Mouse (Mus musculus) inflammation-experienced regulatory T-cells, adult 16 weeks (primary cell): ENCODE results near the gene Fra10ac1. TPM values are rescaled to one million over a fixed set of nuclear protein-coding genes. Genes with fewer than 3 reads are reported as not detected.

Experiments
- polyA plus RNA-seq: library from polyadenylated mRNA; unstranded; fragments of 100-300 nt; shearing (Covaris generic); gene quantifications from one replicate; pipeline ENCODE4 v1.2.1, GENCODE M21; 2017

Fra10ac1 gene
- 24.1 TPM for polyA plus RNA-seq

DNA sequence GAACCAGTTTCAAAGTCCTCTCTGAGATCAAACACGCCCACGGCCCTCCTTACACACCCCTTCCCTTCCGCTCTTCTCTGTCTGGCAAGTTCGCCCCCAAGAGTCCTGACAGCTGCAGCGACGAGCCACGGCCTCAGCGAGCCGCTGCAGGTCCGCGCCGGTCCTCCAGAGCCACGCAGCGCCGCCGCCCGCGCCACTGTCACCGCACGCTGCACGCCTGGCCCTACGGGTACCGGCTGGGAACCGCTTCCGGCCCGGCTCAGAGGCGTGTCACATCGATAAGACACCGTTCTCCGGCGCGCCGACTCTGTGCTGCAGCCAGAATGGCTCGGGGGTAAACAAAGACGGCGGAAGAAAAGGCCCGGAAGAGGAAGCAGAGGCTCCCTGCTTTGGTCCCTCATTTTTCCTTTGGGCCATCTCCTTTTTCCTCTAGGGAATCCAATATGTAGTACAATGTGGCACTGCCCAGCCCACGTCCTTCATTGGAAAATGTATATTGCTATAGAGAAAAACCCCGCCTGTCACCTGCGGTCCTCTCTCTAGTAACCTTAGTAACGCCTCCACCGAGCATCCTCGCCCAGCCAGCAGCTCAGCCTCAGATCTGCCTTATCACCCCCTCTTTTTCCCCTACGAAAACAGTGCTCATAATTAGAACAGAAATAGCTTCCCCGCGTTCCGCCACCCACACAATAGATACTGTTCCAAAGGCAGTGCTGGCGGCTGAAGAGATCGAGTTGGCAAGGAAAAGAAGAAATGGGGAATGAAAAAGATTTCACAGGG is at the start of gene Fra10ac1:
Fra10ac1 (minus strand) TSS at position 252 of the 780 bp plus-strand sequence.

DNA sequence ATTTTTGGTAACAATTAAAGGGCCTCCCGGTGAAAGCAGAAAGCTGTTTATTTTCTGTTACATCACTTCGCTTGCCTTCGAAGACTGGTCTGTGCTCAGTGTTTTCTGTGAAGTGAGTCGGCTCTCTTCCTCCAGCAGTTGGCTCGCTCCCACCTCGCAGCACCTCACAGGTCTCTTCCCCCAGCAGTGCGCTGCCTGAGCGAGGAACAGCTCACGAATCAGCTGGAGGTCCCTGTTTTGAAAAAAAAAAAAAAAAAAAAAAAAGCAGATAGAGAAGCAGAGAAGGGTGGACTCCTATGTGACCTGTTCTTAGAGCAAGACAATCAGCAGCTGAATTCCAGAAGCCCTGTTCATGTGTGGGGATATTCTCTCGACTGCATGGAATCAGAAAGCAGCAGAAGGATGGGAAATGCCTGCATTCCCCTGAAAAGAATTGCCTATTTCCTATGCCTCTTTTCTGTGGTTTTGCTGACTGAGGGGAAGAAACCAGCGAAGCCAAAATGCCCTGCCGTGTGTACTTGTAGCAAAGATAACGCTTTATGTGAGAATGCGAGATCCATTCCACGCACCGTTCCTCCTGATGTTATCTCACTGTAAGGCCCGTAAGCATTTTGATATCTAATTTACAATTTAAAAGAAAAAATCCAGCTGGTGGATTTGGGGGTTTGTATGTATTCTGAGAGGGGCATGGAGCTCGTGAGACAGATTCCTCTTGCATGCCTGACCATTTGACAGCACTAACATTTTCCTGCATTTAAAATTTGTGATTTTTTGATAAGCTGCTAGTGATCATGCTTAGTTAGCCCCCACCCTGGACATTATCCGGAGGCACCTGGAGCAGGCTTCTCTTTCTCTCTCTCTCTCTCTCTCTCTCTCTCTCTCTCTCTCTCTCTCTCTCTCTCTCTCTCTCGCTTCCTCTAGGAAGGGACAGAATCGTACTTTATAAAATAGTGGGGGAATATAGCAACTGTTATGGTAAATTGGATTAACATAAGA is 40.8 kb upstream of the Fra10ac1 start, which contains the start of gene Lgi1:
Lgi1 (plus strand) TSS at position 32 of the 996 bp plus-strand sequence.

Other genes with a start within 250 kb of the Fra10ac1 start
- 0.56 TPM for gene Myof, start 180.6 kb downstream of the Fra10ac1 start, polyA plus RNA-seq
- gene Cep55, start 169.1 kb downstream of the Fra10ac1 start, polyA plus RNA-seq: 5.8 TPM
- not detected for gene Ffar4, start 127.1 kb downstream of the Fra10ac1 start, polyA plus RNA-seq
- gene Rbp4, start 98.9 kb downstream of the Fra10ac1 start, polyA plus RNA-seq: not detected
- 0.10 TPM for gene Pde6c, start 91.4 kb downstream of the Fra10ac1 start, polyA plus RNA-seq
- 0.13 TPM for gene Lgi1, start 40.4 kb upstream of the Fra10ac1 start, polyA plus RNA-seq
- gene Slc35g1, start 171.8 kb upstream of the Fra10ac1 start, polyA plus RNA-seq: 3.4 TPM